Mouse (Mus musculus): ENCODE data around the gene Ripply1. TPM values are rescaled to one million over a fixed set of nuclear protein-coding genes. Genes with fewer than 3 reads are reported as not detected.
A peak's percentile ranks its signal among the peaks of the same experiment; 100 is the strongest.

The Ripply1 gene
- polyA plus RNA-seq (2015; fragmentation: Nextera tagmentation; extraction: Ambion mirVana) = 0.34 TPM in 1 of 2 replicates, not detected in the other

DNA sequence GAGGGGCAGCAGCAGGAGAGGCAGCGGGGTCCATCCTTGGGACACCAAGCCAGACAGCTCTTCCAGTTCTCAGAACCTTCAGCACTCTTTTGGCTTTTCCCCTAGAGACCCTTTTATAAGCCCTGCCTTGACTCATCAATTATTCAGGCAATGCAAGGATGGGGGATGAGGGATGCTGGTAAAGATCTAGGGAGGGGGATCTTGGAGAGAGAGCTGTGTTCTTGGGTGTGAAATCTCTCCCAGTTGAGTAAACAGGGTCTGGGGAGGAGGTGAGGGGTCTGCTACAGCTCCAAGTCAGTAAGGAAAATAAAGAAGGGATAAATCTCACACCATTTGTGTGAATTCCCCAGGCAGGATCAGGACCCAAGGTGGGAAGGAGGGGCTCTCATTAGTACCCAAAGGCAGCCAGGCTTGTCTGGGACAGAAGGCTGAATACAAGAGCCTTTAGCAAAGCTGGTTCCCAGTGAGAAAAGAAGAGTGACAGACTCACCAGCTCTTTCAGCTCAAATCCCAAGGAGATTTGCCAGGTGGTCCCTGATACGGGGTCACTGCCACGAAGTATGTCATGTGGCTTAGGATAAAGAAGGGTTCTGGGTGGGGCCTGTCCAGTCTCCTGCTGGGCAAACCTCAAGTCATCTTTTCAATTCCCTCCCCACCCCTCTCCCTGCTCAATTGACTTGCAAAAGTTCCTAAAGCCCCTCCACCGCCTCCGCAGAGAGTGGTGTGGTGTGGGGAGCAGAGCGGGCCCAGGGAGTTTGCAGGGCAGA is at the start of gene Ripply1:
Ripply1 (minus strand) TSS at position 76 of the 767 bp plus-strand sequence.
- Histone ChIP-seq H3K27ac (replicated peaks) (no peak within 1 kb of the TSS), H3K4me2 (no peak within 1 kb of the TSS), H3K27me3 (peaks cover 6% of the 10 kb centered on the region; the same call in 1 of the 2 replicates), H3K9ac (no peak within 1 kb of the TSS), H3K4me1 (replicated peaks) (no peaks in the 10 kb centered on the region), H3K36me3 (no peaks in the 10 kb centered on the region), H3K9me3 (no peaks in the 10 kb centered on the region), H3K4me3 (no peak within 1 kb of the TSS)
- ATAC-seq (ENCODE audit: low FRiP score, low read depth) = peak; percentile 45
- WGBS = 24% methylated on average over 6 of the region's 6 CpGs

DNA sequence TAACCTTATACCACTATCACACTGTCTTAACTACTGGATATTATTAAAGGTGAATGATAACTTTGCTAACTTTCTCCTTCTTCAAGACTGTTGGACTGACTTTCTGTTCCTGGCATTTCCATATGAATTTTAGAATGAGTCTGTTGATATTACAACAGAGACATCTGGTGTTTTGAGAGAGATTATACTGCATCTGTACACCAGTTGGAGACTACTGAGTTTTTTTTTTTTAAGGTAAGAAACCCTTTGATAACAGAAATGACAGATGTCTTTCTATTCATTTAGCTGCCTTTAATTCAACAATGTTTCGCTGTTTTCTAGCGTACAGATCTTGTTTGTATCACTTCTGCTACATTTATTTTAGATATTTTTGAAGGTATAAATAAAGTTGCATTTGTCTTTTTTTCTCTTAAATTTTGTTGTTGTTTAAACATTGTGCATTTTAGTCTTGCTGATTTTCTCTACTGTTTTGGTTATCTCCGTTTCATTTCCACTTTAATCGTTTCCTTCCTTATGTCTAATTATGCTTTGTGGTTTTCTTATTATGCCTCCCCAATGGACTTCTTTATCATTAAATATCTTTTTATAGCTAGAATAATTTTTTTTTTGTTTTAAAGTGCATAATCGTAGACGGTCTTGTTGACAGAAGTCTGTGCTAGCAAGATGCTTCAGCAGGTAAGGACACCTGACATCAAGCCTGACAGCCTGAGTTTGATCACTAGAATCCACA is 46.4 kb upstream of the Ripply1 start:
- Histone ChIP-seq H3K4me3 (no peak overlapping the region), H3K36me3 (no peaks in the 10 kb centered on the region), H3K4me1 (replicated peaks) (no peaks in the 10 kb centered on the region), H3K27me3 (no peaks in the 10 kb centered on the region), H3K9me3 (no peaks in the 10 kb centered on the region), H3K27ac (replicated peaks) (no peak overlapping the region), H3K4me2 (no peak overlapping the region), H3K9ac (no peak overlapping the region)
- 88% methylated on average over 6 of the region's 6 CpGs for WGBS
- ATAC-seq (ENCODE audit: low FRiP score, low read depth) = no peak

DNA sequence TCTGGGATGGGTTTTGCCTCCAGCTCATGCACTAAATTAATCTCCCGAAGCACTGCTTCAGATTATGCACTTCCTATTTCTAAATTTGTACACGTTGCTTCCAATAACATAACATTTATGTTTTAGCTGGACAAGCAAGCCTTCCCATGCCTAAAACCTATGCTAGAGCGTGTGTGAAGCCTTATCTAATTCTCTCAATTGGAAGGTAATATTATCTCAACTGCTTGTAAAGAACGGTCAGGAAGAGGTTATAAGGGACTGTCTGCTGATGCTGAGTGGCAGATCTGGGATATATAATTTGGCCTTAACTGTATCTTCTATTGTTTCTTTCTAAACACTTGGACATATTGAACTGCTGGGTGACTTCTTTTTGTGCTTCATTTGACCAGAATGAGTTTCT is 44.8 kb upstream of the Ripply1 start:
- no peaks in the 10 kb centered on the region for H3K27me3 ChIP-seq
- no peaks in the 10 kb centered on the region for H3K9me3 ChIP-seq
- H3K36me3 ChIP-seq = no peaks in the 10 kb centered on the region
- ATAC-seq (ENCODE audit: low FRiP score, low read depth) = no peak
- no peak overlapping the region for H3K4me3 ChIP-seq
- WGBS = 87% methylated on average over 4 of the region's 4 CpGs
- no peak overlapping the region for H3K27ac ChIP-seq (replicated peaks)
- H3K9ac ChIP-seq = no peak overlapping the region
- no peaks in the 10 kb centered on the region for H3K4me1 ChIP-seq (replicated peaks)
- no peak overlapping the region for H3K4me2 ChIP-seq

DNA sequence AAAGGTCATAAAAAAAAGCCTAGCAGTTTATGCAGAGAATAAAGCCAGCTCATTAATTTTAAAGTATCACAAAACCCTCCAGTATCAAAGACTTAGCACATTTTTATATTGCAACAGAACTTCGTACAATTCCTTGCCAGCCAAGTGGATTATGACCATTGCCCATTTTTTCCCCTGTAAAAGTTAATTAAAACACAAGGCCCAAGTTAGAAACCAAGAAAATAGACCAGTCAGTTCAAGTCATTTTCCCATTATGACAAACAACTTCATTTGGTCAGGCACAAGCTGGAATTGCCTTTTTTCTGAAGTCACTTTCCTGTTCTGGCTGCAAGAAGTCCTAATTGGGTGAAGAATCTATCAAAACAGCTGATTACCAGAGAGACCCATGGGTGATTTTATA is 43.2 kb upstream of the Ripply1 start:
- H3K36me3 ChIP-seq = no peaks in the 10 kb centered on the region
- no peaks in the 10 kb centered on the region for H3K4me1 ChIP-seq (replicated peaks)
- H3K27ac ChIP-seq (replicated peaks) = no peak overlapping the region
- H3K9ac ChIP-seq = no peak overlapping the region
- no peak overlapping the region for H3K4me3 ChIP-seq
- no peak overlapping the region for H3K4me2 ChIP-seq
- no peaks in the 10 kb centered on the region for H3K9me3 ChIP-seq
- WGBS = 94% methylated on average over 1 of the region's 1 CpGs
- H3K27me3 ChIP-seq = 0 out of 2 replicates have a peak, but pooled peaks cover 2% of the 10 kb centered on the region
- ATAC-seq (ENCODE audit: low FRiP score, low read depth) = no peak

DNA sequence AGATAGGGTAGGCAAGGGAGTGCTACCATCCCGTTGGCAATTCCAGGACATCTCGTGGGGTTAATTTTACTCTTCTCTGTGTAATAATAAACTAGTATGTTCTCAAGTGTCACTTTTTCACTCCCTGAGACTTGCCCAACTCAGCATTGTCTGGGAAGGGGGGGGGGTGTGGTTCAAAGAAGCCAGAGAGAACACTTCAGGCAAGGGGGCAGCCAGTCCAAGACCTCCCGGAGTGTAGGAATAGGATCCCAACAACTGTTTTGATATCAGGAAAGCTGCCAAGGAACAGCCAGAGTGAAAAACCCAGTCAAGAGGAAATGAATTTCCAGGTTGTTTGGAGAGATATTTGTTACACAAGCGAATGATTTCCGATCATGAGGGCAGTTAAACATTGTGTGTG is 33.0 kb upstream of the Ripply1 start:
- no peak for ATAC-seq (ENCODE audit: low FRiP score, low read depth)
- Histone ChIP-seq H3K27ac (replicated peaks) (no peak overlapping the region), H3K4me3 (no peak overlapping the region), H3K4me2 (no peak overlapping the region), H3K9ac (no peak overlapping the region), H3K36me3 (no peaks in the 10 kb centered on the region), H3K9me3 (no peaks in the 10 kb centered on the region), H3K4me1 (replicated peaks) (no peaks in the 10 kb centered on the region), H3K27me3 (no peaks in the 10 kb centered on the region)
- WGBS = 73% methylated on average over 5 of the region's 5 CpGs

DNA sequence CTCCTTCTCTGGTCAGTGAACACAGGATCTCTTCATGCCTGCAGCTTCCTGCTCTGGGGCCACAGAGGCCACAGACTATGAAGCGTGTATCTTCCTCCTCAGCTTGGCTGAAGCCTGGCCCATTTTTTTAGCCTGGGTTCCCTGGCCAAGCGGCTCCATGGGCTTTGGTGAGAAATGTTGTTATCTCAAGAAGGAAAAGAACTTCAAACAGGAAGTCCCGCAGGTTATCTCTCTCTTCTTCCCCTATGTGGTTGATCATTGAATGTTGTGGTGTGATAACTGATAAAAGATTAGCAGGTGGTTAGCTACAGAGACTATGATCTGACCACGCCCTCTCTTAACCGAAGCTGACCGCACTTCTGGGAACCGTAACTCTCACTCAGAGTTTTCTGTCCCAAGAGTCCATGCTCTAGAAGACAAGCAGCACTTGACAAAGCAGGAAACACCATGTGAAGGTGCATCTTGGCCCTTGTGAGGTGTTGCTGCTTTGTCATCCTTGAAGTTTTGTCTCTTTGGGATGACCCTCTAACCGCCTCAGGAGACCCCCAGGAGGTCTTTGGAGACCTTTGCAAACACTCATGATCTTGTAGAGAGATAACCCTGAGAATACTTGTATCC is 32.0 kb upstream of the Ripply1 start:
- 90% methylated on average over 8 of the region's 8 CpGs for WGBS
- Histone ChIP-seq H3K4me2 (no peak overlapping the region), H3K4me1 (replicated peaks) (no peaks in the 10 kb centered on the region), H3K27ac (replicated peaks) (no peak overlapping the region), H3K9me3 (no peaks in the 10 kb centered on the region), H3K27me3 (no peaks in the 10 kb centered on the region), H3K36me3 (no peaks in the 10 kb centered on the region), H3K9ac (no peak overlapping the region), H3K4me3 (no peak overlapping the region)
- ATAC-seq (ENCODE audit: low FRiP score, low read depth) = no peak

DNA sequence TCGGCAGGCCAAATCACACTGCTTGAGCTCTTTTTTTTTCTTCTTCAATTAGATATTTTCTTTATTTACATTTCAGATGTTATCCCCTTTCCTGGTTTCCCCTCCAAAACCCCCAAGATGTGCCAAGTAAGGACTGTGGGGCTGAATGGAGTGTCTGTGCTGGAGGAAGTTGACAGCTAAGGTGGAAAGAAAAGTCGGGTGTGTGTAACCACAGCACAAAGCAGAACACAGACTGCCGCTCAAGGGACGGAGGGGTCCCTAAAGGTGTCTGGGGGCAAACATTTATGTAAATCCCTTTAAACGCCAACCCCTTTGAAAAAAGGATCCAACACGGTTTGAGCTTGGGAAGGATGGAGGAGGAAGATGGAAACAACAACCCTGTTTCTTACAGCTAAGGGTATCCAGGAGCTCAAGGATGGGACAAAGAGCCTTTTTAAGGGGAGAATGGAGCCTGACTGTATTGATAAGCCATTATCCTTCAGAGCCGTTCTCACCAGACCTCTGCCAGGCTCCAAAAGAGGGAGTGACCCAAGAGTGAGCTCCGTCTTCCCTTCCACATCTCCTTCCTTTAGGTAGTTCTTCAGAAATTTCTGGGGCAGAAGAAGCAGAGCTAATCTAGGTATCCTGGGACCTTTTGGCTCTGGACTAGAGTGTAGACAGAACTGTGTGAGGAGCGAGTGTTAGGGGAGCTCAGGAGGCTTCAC is 31.3 kb upstream of the Ripply1 start:
- Histone ChIP-seq H3K27me3 (no peaks in the 10 kb centered on the region), H3K9me3 (no peaks in the 10 kb centered on the region), H3K4me3 (no peak overlapping the region), H3K27ac (replicated peaks) (no peak overlapping the region), H3K4me2 (no peak overlapping the region), H3K36me3 (no peaks in the 10 kb centered on the region), H3K4me1 (replicated peaks) (no peaks in the 10 kb centered on the region), H3K9ac (no peak overlapping the region)
- 75% methylated on average over 9 of the region's 9 CpGs for WGBS
- ATAC-seq (ENCODE audit: low FRiP score, low read depth) = no peak

DNA sequence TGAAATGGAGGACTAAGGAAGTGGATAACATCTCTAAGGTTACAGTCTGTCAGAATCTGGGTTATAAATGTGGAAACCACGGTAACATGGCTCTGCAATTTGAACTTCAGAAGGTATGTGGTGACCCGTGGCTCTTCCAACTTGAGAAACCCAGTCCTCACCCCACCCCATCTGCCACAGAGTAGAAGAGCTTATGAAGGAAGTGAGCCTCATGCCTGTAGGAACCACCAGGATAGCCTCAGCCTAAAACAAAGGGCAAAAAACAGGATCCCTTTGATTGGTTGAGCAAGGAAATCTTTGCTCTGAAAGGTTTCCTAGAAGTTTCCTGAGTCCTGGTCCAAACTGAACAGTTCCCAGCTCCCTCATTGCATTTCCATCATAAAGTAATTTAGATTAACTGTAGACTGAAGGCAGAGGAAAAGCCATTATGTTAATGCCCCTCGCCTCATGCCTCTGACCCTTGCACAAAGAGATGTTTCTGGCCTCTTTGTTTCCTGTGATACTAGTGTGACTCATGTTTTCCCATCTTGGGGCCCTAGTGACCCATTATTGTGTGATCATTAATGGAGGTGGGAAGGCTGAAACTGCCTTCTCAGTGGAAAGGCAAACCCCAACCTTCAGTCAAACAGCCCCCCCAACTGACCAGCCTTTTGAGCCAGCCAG is 30.6 kb upstream of the Ripply1 start:
- no peaks in the 10 kb centered on the region for H3K27me3 ChIP-seq
- no peak overlapping the region for H3K9ac ChIP-seq
- no peak overlapping the region for H3K4me2 ChIP-seq
- no peaks in the 10 kb centered on the region for H3K36me3 ChIP-seq
- ATAC-seq (ENCODE audit: low FRiP score, low read depth) = no peak
- H3K9me3 ChIP-seq = no peaks in the 10 kb centered on the region
- 71% methylated on average over 3 of the region's 3 CpGs for WGBS
- H3K4me1 ChIP-seq (replicated peaks) = no peaks in the 10 kb centered on the region
- H3K27ac ChIP-seq (replicated peaks) = no peak overlapping the region
- no peak overlapping the region for H3K4me3 ChIP-seq

DNA sequence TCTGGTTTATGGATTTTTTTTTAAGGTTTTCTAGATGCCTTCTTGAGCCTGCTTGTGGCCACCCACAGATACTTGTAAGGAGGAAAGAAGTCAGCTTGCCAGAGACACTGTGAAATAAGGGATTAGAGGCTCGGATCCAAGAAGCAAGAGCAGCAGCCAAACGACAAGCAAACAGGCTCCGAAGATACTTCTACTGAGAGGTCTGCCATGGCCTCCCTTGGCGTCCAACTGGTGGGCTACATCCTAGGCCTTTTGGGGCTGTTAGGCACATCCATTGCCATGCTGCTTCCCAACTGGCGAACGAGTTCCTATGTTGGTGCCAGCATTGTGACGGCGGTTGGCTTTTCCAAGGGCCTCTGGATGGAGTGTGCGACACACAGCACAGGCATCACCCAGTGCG is 26.3 kb upstream of the Ripply1 start:
- H3K4me2 ChIP-seq = no peak overlapping the region
- peak; percentile 56 for ATAC-seq (ENCODE audit: low FRiP score, low read depth)
- no peak overlapping the region for H3K27ac ChIP-seq (replicated peaks)
- no peaks in the 10 kb centered on the region for H3K27me3 ChIP-seq
- H3K4me3 ChIP-seq = no peak overlapping the region
- H3K9me3 ChIP-seq = no peaks in the 10 kb centered on the region
- WGBS = 71% methylated on average over 10 of the region's 10 CpGs
- H3K36me3 ChIP-seq = no peaks in the 10 kb centered on the region
- no peaks in the 10 kb centered on the region for H3K4me1 ChIP-seq (replicated peaks)
- no peak overlapping the region for H3K9ac ChIP-seq

DNA sequence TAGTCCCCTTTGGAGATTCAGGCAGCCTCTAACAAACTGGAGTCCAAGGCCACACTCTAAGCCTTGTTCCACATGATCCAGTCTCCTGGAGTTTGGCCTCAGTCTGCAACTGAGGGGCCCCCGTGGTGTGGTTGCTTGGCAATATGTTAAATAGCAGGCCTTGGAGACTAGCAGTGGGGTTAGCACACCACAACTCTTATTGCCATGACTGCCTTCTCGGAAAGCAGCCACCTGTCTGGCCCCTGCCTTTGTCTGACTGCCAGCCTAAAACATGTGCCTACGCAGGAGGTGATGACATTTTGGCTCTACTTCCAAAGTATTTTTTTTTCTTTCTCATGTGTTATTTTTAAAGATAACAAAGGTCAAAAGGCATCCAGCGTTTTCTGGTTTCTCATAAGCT is 25.9 kb upstream of the Ripply1 start:
- ATAC-seq (ENCODE audit: low FRiP score, low read depth) = peak; percentile 83
- no peak overlapping the region for H3K27ac ChIP-seq (replicated peaks)
- H3K9me3 ChIP-seq = no peaks in the 10 kb centered on the region
- no peak overlapping the region for H3K9ac ChIP-seq
- no peak overlapping the region for H3K4me2 ChIP-seq
- H3K4me3 ChIP-seq = no peak overlapping the region
- no peaks in the 10 kb centered on the region for H3K4me1 ChIP-seq (replicated peaks)
- H3K27me3 ChIP-seq = no peaks in the 10 kb centered on the region
- no peaks in the 10 kb centered on the region for H3K36me3 ChIP-seq
- WGBS = 40% methylated on average over 4 of the region's 4 CpGs

DNA sequence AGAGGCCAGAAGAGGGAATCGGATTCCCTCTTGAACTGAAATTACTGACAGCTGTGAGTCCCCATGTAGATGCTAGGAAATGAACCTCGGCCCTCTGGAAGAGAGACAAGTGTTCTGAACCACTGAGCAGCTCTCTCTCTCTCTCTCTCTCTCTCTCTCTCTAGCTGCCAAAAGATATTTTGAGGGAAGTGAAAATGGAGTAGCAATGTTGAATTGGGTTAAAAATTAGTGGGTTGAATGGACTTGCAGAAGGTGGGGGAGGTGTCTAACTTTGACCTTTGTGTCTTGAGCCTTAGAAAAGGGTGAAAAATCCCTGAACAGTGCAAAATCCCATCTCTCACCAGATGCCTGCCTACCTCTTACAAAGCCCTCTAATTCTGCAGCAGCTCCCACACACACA is 25.2 kb upstream of the Ripply1 start:
- Histone ChIP-seq H3K4me2 (no peak overlapping the region), H3K4me3 (no peak overlapping the region), H3K4me1 (replicated peaks) (no peaks in the 10 kb centered on the region), H3K9ac (no peak overlapping the region), H3K36me3 (no peaks in the 10 kb centered on the region), H3K27ac (replicated peaks) (no peak overlapping the region), H3K9me3 (no peaks in the 10 kb centered on the region), H3K27me3 (no peaks in the 10 kb centered on the region)
- WGBS = 67% methylated on average over 2 of the region's 2 CpGs
- ATAC-seq (ENCODE audit: low FRiP score, low read depth) = no peak
